Mouse (Mus musculus): ENCODE measurements at regions not wholly inside any gene's neighbourhood (a gene's known extent, or its start where the extent isn't known, plus 50 kb on each side); places are given as distances from the start of the nearest gene placed in this dataset.

- in situ Hi-C loops (cut with MboI, MseI), result no loop called here
Observed at GRCm38 (mm10) chr4:28298911-28299353, 514.0 kb upstream of the Epha7 start.

GRCm38 (mm10) chr4:28300018-28300440 lies 512.9 kb upstream of the Epha7 start:
- in situ Hi-C loops (cut with MboI, MseI), result no loop called here

DNA sequence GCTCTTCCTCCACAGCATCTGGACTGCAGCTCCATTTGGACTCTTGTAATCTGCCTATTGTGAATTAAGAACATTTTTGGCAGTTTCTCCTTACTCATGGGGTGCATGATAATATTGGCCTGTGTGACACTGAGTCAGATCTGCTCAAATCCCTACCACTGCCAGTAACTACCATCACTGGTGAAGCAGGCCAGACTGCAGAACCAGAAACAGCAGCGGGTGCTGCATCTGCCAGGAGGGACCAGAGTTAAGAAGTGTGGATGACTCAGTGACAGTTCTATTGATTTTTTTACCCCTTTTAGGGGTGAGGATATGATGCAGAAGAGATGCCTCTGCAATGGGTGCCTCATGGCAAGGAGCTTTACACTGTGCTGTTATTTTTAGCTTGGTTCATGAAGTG lies 511.2 kb upstream of the Epha7 start:
- in situ Hi-C loops (cut with MboI, MseI), result no loop called here

DNA sequence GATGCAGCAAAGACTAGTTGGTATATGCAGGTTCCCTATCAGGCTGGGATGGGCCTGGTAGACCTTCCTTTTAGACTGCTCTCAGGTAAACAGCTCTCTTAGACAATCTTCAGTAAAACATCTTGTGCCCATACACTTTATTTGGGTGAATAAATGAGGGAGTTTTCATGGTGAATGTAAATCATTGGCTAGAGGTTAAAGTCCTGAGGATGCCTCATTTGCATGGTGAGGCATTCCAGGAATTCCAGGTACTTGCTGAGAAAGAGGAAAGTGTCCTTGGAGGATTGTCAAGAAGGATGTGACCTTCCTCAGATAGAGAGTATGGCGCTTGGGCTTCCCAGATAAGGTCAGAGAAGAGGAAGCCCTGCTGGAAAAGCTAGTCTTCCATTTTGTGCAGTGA lies 481.9 kb upstream of the Epha7 start:
- in situ Hi-C loops (cut with MboI, MseI), result no loop called here

DNA sequence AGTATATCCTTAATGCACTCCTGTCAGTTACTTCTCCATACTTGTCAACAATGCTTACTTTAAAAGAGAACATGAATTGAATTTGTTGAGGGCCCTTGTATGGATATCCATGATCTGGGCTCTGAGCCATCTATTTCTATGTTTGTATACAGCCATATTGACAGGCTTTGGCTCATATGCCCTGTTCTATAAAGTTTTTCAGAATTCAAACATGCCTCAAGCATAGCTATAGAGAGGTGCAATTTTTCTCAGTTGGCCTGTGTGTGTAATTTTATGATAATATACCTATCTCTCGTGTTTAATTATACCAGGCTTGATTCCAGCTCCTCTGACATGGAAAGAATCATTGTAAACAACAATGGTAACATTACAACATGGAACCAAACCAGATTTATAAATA lies 448.4 kb upstream of the Epha7 start:
- in situ Hi-C loops (cut with MboI, MseI), result no loop called here

DNA sequence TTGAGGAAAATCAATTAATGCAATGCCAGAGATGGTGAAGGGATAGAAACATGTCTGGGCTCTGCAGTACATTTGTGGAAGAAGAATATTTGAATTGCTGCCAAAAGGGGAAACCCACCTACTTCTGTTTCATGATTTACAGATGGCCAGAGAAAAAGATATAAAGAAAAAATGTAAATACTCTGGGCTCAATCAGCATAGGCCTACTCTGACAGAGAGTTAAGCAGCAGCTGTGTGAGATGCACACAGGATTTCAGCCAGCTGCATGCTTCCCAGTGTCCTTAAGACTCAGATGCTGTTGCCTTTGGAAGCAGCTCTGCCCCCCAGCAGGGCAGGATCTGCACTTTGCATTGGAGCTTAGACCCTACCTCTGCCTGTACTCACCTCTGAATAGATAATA lies 435.8 kb upstream of the Epha7 start:
- in situ Hi-C loops (cut with MboI, MseI), result no loop called here

GRCm38 (mm10) chr4:28378661-28379060 lies 434.3 kb upstream of the Epha7 start:
- in situ Hi-C loops (cut with MboI, MseI), result no loop called here

DNA sequence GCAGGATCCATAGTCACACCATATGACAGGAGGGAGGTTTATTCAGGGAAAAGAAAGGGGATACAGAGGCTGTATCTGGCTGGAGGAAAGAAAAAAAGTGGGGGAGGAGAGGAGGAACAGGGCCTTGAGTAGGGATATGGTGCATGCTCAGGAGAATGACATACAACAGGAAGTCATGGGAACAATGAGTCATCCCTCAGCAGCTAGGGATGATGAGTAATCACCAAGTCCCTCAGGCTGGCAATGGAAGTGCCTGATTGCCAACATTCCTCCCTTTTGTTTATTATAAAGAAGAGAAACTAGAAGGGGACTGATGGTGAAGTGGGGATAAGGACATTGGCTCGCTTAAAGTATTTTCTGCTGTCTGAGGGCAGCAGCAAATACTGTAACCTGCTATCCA lies 388.6 kb upstream of the Epha7 start:
- in situ Hi-C loops (cut with MboI, MseI), result no loop called here

DNA sequence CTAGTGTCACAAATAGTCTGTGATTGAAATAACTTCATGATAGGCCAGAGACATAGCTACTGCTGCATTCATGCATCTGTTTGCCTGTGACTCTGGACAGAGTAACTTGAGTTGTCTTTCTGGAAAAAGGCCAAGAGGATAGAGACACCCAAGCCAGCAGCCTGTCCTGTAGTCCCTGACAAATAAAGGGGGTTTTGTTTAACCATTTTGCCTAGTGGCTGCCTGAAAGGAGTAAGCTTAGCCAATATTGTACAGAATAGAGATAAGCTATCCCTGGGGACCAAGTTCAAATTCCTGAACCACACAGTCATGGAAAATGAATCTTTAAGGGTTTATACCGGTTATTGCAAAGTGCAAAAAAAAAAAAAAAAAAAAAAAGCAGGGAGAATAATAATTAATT lies 372.8 kb upstream of the Epha7 start:
- in situ Hi-C loops (cut with MboI, MseI), result loop anchor here (25.0 kb wide), 1 partner anchor 828 kb away; no protein-coding TSS in a partner anchor

DNA sequence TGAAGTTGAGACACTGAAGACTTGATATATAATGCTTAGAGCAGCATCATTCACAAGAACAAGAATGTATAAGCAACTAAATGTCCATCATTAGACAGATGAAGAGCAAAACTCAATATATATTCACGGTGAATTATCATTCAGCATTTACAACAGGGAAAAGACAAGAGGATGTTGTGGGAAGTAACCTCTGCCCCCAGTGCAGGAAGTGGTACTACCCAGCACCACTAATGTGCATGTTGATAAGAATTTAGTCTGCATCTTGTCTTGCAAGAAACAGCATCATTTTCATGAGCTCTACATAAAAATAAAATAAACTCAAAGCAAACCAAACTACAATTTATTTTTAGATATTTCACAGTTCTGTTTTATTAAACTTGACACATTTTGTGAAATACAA lies 359.8 kb upstream of the Epha7 start:
- in situ Hi-C loops (cut with MboI, MseI), result no loop called here

GRCm38 (mm10) chr4:28456312-28456711 lies 356.6 kb upstream of the Epha7 start:
- in situ Hi-C loops (cut with MboI, MseI), result no loop called here

Data from T-helper 1 cell (primary cell).